Mouse (Mus musculus) CH12.LX (cell line): ENCODE measurements around the gene Tmem121. TPM values are rescaled to one million over a fixed set of nuclear protein-coding genes. Genes with fewer than 3 reads are reported as not detected.

ENCODE experiments used
- DNase-seq: peaks from one replicate; pipeline ENCODE4 v3.0.0-alpha.2; 2013; ENCODE audit errors: extremely low read depth
- H3K27ac ChIP-seq: 2 replicates; pipeline ENCODE4 v1.5.1; 2012; ENCODE audit warnings: low read depth, mild to moderate bottlenecking, control low read depth, moderate library complexity; ENCODE audit not compliant: insufficient read depth
- H3K27me3 ChIP-seq: replicated peaks from 2 replicates; pipeline ENCODE3; 2012; ENCODE audit warnings: inconsistent platforms
- H3K36me3 ChIP-seq, 2 experiments: replicated peaks in 1 of 2; 2 replicates each; pipeline versions ENCODE3 to v1.6.1; 2012; ENCODE audit warnings: inconsistent platforms in 1 of 2, low read length in 1 of 2, mild to moderate bottlenecking in 1 of 2, mixed read lengths in 1 of 2, moderate library complexity in 1 of 2; ENCODE audit not compliant: control insufficient read depth in 1 of 2, insufficient read depth in 1 of 2
- H3K4me1 ChIP-seq, 2 experiments: 2 replicates each; pipeline ENCODE4 v1.6.1; 2012; ENCODE audit warnings: inconsistent platforms in 1 of 2, moderate library complexity in 1 of 2; ENCODE audit not compliant: insufficient read depth in 2 of 2, control insufficient read depth in 1 of 2
- H3K4me2 ChIP-seq: 2 replicates; pipeline ENCODE4 v1.6.1; 2012; ENCODE audit warnings: low read depth, mild to moderate bottlenecking, control low read depth; ENCODE audit not compliant: poor library complexity, insufficient read depth, severe bottlenecking
- H3K4me3 ChIP-seq, 3 experiments: fragments of 150-350 bp in 1 of 3; sonication (generic) in 1 of 3; replicated peaks in 1 of 3; 2 replicates each; pipeline versions ENCODE3 to v1.5.1; 2011 to 2012; ENCODE audit warnings: low read depth in 2 of 3, low read length in 2 of 3, mild to moderate bottlenecking in 2 of 3, moderate library complexity in 2 of 3, control low read depth in 1 of 3, improper control_type of control experiment in 1 of 3, inconsistent platforms in 1 of 3, mixed read lengths in 1 of 3; ENCODE audit not compliant: poor library complexity in 1 of 3
- H3K79me2 ChIP-seq: replicated peaks from 2 replicates; pipeline ENCODE4 v1.6.1; 2012; ENCODE audit warnings: mild to moderate bottlenecking, moderate library complexity; ENCODE audit not compliant: control insufficient read depth, poor library complexity, insufficient read depth, severe bottlenecking; ENCODE audit errors: extremely low read depth
- H3K9ac ChIP-seq: 2 replicates; pipeline ENCODE4 v1.6.1; 2012; ENCODE audit warnings: low read depth, mild to moderate bottlenecking, control low read depth, moderate library complexity; ENCODE audit not compliant: insufficient read depth
- H3K9me3 ChIP-seq: replicated peaks from 2 replicates; pipeline ENCODE3; 2012; ENCODE audit warnings: low read length, inconsistent platforms, mixed read lengths
- CHD1 ChIP-seq: IDR thresholded peaks from 2 replicates; pipeline ENCODE4 v1.6.1; 2012; ENCODE audit warnings: low read depth, low read length, improper control_type of control experiment, inconsistent platforms
- CTCF ChIP-seq, 2 experiments: IDR thresholded peaks in 1 of 2; conservative IDR thresholded peaks in 1 of 2; 2 replicates each; pipeline ENCODE4 v1.5.1; 2011 to 2012; ENCODE audit warnings: low read depth in 2 of 2, low read length in 2 of 2, improper control_type of control experiment in 1 of 2, inconsistent platforms in 1 of 2, mild to moderate bottlenecking in 1 of 2, moderate library complexity in 1 of 2
- ELF1 ChIP-seq: IDR thresholded peaks from 2 replicates; pipeline ENCODE4 v1.6.1; 2014; ENCODE audit warnings: low read depth, mild to moderate bottlenecking, inconsistent platforms, low read length, improper control_type of control experiment
- IRF4 ChIP-seq: IDR thresholded peaks from 2 replicates; pipeline ENCODE4 v1.6.1; 2014; ENCODE audit warnings: low read depth, mild to moderate bottlenecking, inconsistent platforms, low read length, improper control_type of control experiment
- JUN ChIP-seq: IDR thresholded peaks from 2 replicates; pipeline ENCODE4 v1.6.1; 2011; ENCODE audit warnings: low read depth, mild to moderate bottlenecking, low read length, improper control_type of control experiment, moderate library complexity; ENCODE audit not compliant: insufficient read depth
- JUND ChIP-seq: conservative IDR thresholded peaks from 2 replicates; pipeline ENCODE4 v1.6.1; 2011; ENCODE audit warnings: low read depth, low read length, improper control_type of control experiment
- KAT2A ChIP-seq: IDR thresholded peaks from 2 replicates; pipeline ENCODE4 v1.6.1; 2012; ENCODE audit warnings: low read length, improper control_type of control experiment, inconsistent platforms; ENCODE audit not compliant: insufficient replicate concordance
- MAFK ChIP-seq: IDR thresholded peaks from 2 replicates; pipeline ENCODE4 v1.6.1; 2011; ENCODE audit warnings: low read length, improper control_type of control experiment; ENCODE audit not compliant: insufficient replicate concordance
- MAX ChIP-seq: IDR thresholded peaks from 2 replicates; pipeline ENCODE4 v1.6.1; 2011; ENCODE audit warnings: low read length, improper control_type of control experiment
- MEF2A ChIP-seq: IDR thresholded peaks from 2 replicates; pipeline ENCODE4 v1.6.1; 2014; ENCODE audit warnings: low read depth, mild to moderate bottlenecking, inconsistent platforms, low read length, improper control_type of control experiment, borderline replicate concordance
- MYC ChIP-seq: IDR thresholded peaks from 2 replicates; pipeline ENCODE4 v1.6.1; 2011; ENCODE audit warnings: low read depth, mild to moderate bottlenecking, improper control_type of control experiment, low read length
- NELFE ChIP-seq: IDR thresholded peaks from 2 replicates; pipeline ENCODE4 v1.6.1; 2011; ENCODE audit warnings: low read depth, low read length, improper control_type of control experiment
- NRF1 ChIP-seq: IDR thresholded peaks from 2 replicates; pipeline ENCODE4 v1.6.1; 2014; ENCODE audit warnings: low read depth, mild to moderate bottlenecking, inconsistent platforms, low read length, improper control_type of control experiment, moderate library complexity
- PAX5 ChIP-seq: IDR thresholded peaks from 2 replicates; pipeline ENCODE4 v1.6.1; 2012; ENCODE audit warnings: low read length, inconsistent platforms, mixed read lengths
- POLR2A ChIP-seq: IDR thresholded peaks from 2 replicates; pipeline ENCODE4 v1.6.1; 2011; ENCODE audit warnings: low read depth, mild to moderate bottlenecking, improper control_type of control experiment, low read length
- POLR2AphosphoS2 ChIP-seq: IDR thresholded peaks from 2 replicates; pipeline ENCODE4 v1.6.1; 2011; ENCODE audit warnings: low read depth, low read length, improper control_type of control experiment
- SIN3A ChIP-seq: IDR thresholded peaks from 2 replicates; pipeline ENCODE4 v1.6.1; 2012; ENCODE audit warnings: low read length, improper control_type of control experiment, inconsistent platforms
- SMC3 ChIP-seq: IDR thresholded peaks from 2 replicates; pipeline ENCODE4 v1.6.1; 2011; ENCODE audit warnings: low read depth, low read length, improper control_type of control experiment
- TCF12 ChIP-seq: IDR thresholded peaks from 2 replicates; pipeline ENCODE4 v1.6.1; 2014; ENCODE audit warnings: low read depth, mild to moderate bottlenecking, inconsistent platforms, low read length, improper control_type of control experiment
- USF1 ChIP-seq: IDR thresholded peaks from 2 replicates; pipeline ENCODE4 v1.6.1; 2014; ENCODE audit warnings: low read depth, mild to moderate bottlenecking, inconsistent platforms, low read length, improper control_type of control experiment
- USF2 ChIP-seq: conservative IDR thresholded peaks from 2 replicates; pipeline ENCODE4 v1.6.1; 2011; ENCODE audit warnings: low read depth, low read length, improper control_type of control experiment
- ZKSCAN1 ChIP-seq: IDR thresholded peaks from 2 replicates; pipeline ENCODE4 v1.6.1; 2012; ENCODE audit warnings: low read depth, inconsistent platforms, low read length, improper control_type of control experiment, borderline replicate concordance
- dilution Hi-C: fragments of 300-500 bp; cut with MboI; formaldehyde crosslinking; loops from 2 replicates; pipeline ENCODE4 v1.14.3; 2020; ENCODE audit warnings: low sequenced_read_pairs; ENCODE audit not compliant: extremely low pct_unique_long_range_greater_than_20kb, extremely low pct_ligation_motif_present
- in situ Hi-C: fragments of 300-500 bp; cut with MboI; formaldehyde crosslinking; loops from 3 replicates; pipeline ENCODE4 v1.14.3; 2019; ENCODE audit warnings: low sequenced_read_pairs, low pct_ligation_motif_present, low pct_unique_long_range_greater_than_20kb, mixed read lengths
- polyA plus RNA-seq: library from polyadenylated mRNA; unstranded; fragments of >175 nt; gene quantifications from 2 replicates; pipeline ENCODE4 v1.2.1, GENCODE M21; 2012; ENCODE audit warnings: low read depth; ENCODE audit not compliant: insufficient read length
- total RNA-seq, 2 experiments: library from RNA; depleted of rRNA; stranded (reverse); fragments of 300-350 nt in 1 of 2; fragments of >200 nt in 1 of 2; gene quantifications; 2 replicates each; pipeline ENCODE4 v1.2.3; 2012 to 2014

Tmem121 gene
- total and polyA plus RNA-seq, 3 experiments = not detected

DNA sequence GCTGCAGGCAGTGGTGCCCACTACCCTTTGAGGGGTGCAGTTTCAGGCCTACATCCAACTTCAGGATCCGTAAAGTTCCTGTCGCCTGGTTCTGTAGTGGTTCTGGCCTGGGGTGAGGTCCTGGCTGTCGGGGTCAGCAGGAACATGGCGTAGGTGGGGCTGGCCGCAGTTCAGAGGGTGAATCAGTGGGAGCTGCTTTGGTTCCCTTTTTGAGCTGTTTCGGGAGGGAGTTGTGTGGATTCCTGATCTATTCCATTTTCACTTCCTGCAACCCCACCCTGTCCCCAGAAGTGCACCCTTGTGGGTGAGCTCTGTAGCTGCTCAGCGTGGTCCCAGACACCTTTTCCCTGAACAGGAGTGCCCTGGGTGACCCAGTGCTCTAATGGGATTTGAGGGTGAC lies 31.8 kb upstream of the Tmem121 start:
- H3K4me2 ChIP-seq = no peak overlapping the region
- no peak overlapping the region for H3K27ac ChIP-seq
- dilution Hi-C loops (no loop called here), in situ Hi-C loops (loop anchor here (5.0 kb wide), 1 partner anchor 137 kb away; no protein-coding TSS in a partner anchor)
- no peak overlapping the region for H3K4me3 ChIP-seq
- H3K27me3 ChIP-seq = peaks cover 60% of the 10 kb centered on the region
- TF ChIP-seq MAX (no peak), IRF4 (no peak), KAT2A (no peak), ELF1 (no peak), JUN (no peak), MEF2A (no peak), USF2 (no peak), TCF12 (no peak), ZKSCAN1 (no peak), JUND (no peak), SIN3A (no peak), POLR2A (no peak), CTCF (conservative IDR thresholded peaks at IDR 0.05 in 1 of 2, IDR thresholded peaks at IDR 0.05 in 1 of 2; ENCODE audit: low read depth in 2 of 2, low read length in 2 of 2) (no peak), CHD1 (no peak), MAFK (no peak), POLR2AphosphoS2 (no peak), USF1 (no peak), MYC (no peak), PAX5 (no peak), NELFE (no peak)
- no peak for DNase-seq
- peaks cover 5 to 18% of the 10 kb centered on the region in 2 experiments; a peak in 2 of 4 replicates for H3K4me1 ChIP-seq
- no peaks in the 10 kb centered on the region for H3K79me2 ChIP-seq
- H3K9me3 ChIP-seq = no peaks in the 10 kb centered on the region
- no peak overlapping the region for H3K9ac ChIP-seq
- H3K36me3 ChIP-seq = peaks cover 4 to 11% of the 10 kb centered on the region in 2 experiments

DNA sequence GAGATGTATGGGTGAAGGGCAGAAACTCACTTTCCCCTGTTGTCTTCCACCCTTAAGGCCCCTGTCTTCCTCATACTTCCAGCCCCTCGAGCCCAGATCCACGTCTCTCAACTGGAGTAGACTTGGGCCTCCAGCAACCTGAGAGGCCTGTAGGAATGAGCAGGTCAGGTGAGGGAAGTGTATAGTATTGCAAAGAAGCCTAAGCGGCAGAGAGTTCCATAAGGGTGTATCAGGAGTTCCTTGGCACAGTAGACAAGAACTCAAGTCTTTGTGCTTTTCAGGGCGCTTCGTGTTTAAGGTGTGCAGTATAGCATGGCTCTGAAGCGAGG lies 31.0 kb upstream of the Tmem121 start:
- in situ Hi-C loops = loop anchor here (5.0 kb wide), 2 partner anchors 58 to 137 kb away; no protein-coding TSS in a partner anchor
- Histone ChIP-seq H3K4me2 (0 out of 2 replicates have a peak overlapping the region, but pooled peaks have one; percentile 52), H3K79me2 (no peaks in the 10 kb centered on the region), H3K4me1 (peaks cover 11 to 22% of the 10 kb centered on the region in 2 experiments; a peak in 3 of 4 replicates), H3K9me3 (no peaks in the 10 kb centered on the region), H3K4me3 (peak overlapping the region in 2 of 3 experiments; percentile 41 to 58), H3K9ac (no peak overlapping the region), H3K27ac (no peak overlapping the region), H3K36me3 (peaks cover 4 to 17% of the 10 kb centered on the region in 2 experiments), H3K27me3 (peaks cover 52% of the 10 kb centered on the region)
- TF ChIP-seq SMC3 (no peak), NRF1 (no peak)
- no peak for DNase-seq
- dilution Hi-C loops = no loop called here
